Mouse (Mus musculus): ENCODE data around the gene Wdr35.

Gene Wdr35

GRCm38 (mm10) chr12:9054012-9054411 is 80.3 kb downstream of the Wdr35 start:
- no peak for DNase-seq

GRCm38 (mm10) chr12:9055269-9055668 is 81.6 kb downstream of the Wdr35 start:
- no peak for DNase-seq

- DNase-seq: no peak
Observed at GRCm38 (mm10) chr12:9059502-9059901, 85.8 kb downstream of the Wdr35 start.

GRCm38 (mm10) chr12:9059965-9060364 is 86.3 kb downstream of the Wdr35 start:
- no peak for DNase-seq

GRCm38 (mm10) chr12:9063611-9064010 is 89.9 kb downstream of the Wdr35 start:
- DNase-seq: no peak

- DNase-seq: no peak
Observed at GRCm38 (mm10) chr12:9071058-9071457, 97.4 kb downstream of the Wdr35 start.

- DNase-seq: no peak
Observed at GRCm38 (mm10) chr12:9071493-9071892, 97.8 kb downstream of the Wdr35 start.

GRCm38 (mm10) chr12:9077554-9078125 is 103.9 kb downstream of the Wdr35 start:
- DNase-seq: no peak

Measured in thymus, postnatal 25 days (tissue).